Mouse (Mus musculus) adrenal gland, adult (tissue): Measurements from ENCODE around the gene Acaa1b.
A peak's percentile ranks its signal among the peaks of the same experiment; 100 is the strongest.

Experiments
- DNase-seq, 2 experiments: peaks; one replicate each; pipeline ENCODE4 v3.0.0; 2022 to 2023; ENCODE audit warnings: low spot score in 1 of 2; ENCODE audit not compliant: inconsistent age in 2 of 2

The Acaa1b gene

GRCm38 (mm10) chr9:119145137-119145536, 11.8 kb downstream of the Acaa1b start:
- DNase-seq = no peak

GRCm38 (mm10) chr9:119144696-119145095, 12.2 kb downstream of the Acaa1b start:
- DNase-seq = no peak

- DNase-seq = no peak
Measured at GRCm38 (mm10) chr9:119143372-119143771, 13.5 kb downstream of the Acaa1b start.

DNA sequence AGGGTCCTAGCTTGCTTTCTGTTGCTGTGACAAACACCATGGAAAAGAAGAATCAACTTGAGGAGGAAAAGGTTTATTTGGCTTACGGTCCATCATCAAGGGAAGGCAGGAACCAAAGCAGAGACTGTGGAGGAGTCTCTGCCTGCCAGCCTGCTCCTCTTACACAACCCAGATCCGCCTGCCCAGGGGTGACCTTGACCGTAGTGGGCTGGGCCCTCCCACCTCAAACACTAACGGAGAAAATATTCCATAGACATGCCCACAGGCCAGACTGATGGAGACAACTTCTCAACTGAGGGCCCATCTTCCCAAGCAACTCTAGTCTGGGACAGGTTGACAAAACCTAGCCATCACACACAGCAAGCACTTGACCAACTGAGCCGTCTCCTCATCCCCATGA, 14.8 kb downstream of the Acaa1b start:
- DNase-seq = peak; percentile 34 to 68

GRCm38 (mm10) chr9:119138836-119139235, 18.1 kb downstream of the Acaa1b start:
- no peak for DNase-seq

- DNase-seq = no peak
Measured at GRCm38 (mm10) chr9:119130692-119131091, 26.2 kb downstream of the Acaa1b start.

GRCm38 (mm10) chr9:119128436-119129181, 28.3 kb downstream of the Acaa1b start:
- no peak for DNase-seq

DNA sequence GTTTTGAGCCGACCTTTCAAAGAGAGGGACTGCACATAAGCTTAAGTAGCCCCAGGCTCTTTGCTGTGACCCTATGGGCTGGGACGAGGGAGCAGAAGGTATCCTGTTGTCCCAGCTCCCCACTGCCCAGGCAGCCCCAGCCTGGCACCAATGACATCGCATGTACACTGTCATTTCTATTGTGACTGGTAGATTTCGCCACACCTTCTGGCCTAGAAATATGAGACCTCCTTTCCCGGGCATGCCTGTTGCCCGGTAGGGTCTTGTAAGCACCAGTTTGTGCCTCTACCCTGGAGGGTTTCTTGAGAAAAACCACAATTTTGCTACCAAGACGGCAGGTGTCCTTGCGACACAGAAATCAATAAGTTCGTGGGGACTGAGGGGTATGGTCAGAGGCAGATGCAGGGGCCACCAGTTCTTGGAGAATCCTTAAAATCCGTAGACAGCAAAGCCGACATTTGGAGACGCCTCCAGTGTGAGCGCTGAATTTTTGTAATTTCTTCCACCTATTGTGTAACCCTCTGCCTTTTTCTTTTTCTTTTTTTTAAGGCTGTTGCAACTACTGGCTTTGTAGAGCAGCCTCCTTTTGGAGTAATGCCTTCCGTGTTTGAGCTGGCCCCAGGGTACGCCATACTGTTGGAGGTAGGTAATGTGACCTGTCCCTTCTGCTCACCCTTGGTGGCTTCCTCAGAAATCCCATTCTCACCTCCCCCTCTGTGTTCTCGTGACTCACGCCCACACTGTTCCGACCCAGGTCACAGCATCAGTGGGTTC, 34.1 kb downstream of the Acaa1b start:
- no peak for DNase-seq

GRCm38 (mm10) chr9:119120168-119120560, 36.7 kb downstream of the Acaa1b start:
- DNase-seq = no peak

DNA sequence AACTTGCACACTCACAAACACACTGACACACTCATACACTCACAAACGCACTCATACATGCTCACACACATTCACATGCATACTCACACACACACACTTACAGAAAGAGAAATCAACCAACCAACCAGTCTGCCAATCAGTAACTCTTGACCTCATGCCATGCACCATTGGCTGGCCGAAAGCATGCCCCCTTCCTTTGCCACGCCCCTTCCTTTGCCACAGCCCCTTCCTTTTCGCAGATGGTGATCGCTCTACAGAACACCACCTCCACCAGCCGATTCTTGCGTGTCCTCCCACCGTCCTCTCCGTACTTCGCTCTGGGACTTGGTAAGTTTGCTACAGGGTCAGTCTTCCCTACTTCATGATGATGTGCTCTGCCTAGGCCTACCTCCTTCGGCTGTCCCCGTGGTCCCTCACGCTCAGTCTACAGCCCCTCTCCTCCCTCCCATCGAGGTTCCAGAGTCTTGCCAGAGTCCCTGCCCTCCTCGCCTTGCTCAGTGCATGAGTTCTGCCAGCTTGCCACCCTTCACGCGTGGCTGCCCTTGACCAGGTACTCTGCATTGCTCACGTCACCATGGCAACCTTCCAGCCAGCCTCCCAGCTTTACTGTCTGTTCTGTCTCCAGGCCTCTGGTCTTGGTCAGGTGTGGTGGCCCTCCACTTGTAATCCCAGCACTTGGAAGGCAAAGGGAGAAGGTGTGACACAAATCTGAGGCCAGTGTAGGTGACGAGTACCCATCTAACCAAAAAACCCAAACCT, 37.3 kb downstream of the Acaa1b start:
- no peak for DNase-seq

DNA sequence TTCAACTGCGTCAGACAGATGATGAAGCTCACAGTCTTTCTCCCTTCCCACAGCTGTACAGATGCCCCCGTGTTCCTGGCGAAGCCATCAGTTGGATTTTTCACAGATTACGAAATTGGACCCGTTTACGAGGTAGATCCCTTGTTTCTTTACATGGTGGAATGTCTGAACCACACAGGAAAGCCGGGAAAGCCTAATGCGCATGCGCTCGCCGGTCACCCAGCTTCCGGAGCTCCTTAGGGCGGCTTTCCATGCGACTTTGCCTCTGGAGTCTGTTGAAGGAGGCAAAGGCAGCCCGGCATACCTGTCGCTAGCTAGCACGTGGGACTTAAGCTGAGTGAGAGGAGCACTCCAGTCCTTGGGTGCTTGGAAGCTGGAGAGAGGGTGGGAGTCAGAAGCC, 42.0 kb downstream of the Acaa1b start:
- no peak for DNase-seq

- no peak for DNase-seq
Measured at GRCm38 (mm10) chr9:119110640-119111039, 46.3 kb downstream of the Acaa1b start.

DNA sequence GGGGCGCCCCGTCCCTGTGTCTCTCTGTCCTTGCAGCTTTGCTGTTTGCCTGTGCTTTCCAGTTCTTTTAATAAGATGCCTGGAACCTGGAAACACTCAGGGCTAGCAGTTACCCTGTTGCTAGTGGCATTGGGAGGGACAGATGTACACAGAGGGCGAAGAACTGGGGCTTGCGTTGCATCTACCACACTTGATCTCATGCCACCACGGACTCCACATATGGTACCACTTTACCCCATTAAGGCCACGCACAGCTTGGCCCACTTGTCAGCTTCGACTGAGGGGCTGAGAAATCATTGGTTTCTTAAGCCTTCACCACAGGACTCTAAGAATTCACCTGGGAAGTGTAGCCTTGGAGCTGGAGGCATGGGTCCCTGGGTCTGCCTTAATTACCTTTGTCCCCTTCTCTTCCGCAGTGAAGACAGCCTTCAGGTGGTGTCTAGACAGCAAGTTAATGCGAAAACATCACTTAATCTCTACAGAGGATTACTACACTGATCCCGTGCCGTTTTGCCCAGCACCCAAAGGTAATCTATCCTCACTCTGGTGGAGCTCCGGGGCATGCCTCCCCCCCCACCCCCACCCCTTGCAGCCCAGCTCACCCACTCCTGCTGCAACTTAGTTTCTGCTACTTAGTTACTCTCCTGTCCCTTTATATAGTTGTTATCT, 47.1 kb downstream of the Acaa1b start:
- DNase-seq = no peak

- DNase-seq = peak; percentile 62 to 77
Measured at GRCm38 (mm10) chr9:119107566-119107965, 49.3 kb downstream of the Acaa1b start.

- DNase-seq = no peak
Measured at GRCm38 (mm10) chr9:119102783-119103113, 54.1 kb downstream of the Acaa1b start.

DNA sequence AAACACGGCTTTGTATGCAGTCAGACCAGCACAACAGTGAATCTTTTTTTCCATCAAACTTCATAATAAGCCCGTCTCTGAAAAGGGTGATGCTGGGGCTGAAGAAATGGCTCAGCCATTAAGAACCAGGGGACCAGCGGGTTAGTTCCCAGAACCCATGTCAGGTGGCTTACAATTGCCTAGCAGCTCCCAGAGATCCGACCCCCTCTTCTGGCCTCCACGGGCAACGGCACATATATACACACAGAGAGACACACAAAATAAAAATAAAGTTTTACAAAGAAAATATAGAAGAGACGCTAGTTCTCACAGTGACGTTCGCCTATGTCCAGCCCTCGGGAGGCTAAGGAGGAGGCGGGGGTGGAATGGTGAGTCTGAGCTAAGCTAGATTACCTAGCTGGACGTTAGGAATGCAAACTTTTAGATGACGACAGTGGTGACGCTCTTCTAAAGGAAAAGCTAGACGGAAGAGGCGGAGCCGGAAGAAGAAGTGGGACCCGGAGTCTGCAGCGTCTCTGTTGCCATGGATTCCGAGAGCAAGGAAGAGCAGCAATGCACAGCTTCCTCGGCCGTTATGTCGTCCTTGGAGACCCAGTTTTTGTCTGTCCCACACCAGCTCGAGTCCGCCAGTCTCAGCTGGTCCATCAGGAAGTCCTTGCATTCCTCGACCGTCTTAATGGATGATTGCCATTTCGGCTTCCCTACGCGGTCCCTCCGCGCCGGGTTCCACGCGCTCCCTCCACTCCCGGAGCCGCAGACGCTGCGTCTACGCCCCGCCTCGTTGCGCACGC, 54.7 kb downstream of the Acaa1b start, which contains the start of gene Dlec1:
TSS of gene Dlec1 (plus strand) at position 487 of the 791 bp plus-strand sequence.
- peak; percentile 86 to 94 for DNase-seq

DNA sequence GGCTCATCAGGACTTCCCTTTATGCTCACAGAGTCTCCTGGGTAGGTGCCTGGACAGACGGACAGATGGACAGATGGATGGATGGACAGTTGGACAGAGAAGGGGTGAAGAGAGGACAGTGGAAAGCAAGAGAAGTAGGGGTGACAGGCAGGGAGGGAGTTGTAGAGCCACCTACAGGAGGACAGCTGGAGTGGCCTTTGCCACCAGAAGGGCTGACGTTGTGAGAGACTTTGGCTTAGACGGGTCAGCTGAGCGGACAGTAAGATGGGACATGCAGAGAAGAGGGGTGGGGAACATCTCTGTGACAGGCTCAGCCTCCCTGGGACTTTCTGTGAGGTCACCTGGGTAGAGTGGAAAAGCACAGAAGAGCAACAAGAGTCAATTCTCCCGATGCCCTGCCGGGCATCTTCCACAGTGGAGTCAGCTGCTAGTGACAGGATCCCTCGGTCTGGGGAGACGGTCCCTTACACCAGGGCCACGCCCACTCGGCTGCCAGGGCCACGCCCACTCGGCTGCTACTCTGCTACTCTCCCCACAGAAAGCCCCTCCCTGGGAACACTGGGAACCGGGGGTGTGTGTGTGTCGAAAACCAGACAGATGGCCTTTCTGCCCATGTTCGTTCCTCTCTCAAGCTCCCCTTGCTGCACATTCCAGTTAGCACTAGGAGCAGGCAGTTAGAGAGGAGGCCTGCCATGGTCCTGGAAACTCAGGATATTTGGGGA, 56.6 kb downstream of the Acaa1b start:
- DNase-seq = peak; percentile 54 to 58
